Mouse (Mus musculus) E14TG2a.4 (cell line): ENCODE measurements around the gene Acp6.

Experiments used
- CTCF ChIP-seq: conservative IDR thresholded peaks from 2 replicates; pipeline ENCODE4 v1.5.1; 2014; ENCODE audit warnings: low read length
- POU5F1 ChIP-seq: IDR thresholded peaks from 2 replicates; pipeline ENCODE4 v1.6.1; 2014; ENCODE audit warnings: low read length, borderline replicate concordance

DNA sequence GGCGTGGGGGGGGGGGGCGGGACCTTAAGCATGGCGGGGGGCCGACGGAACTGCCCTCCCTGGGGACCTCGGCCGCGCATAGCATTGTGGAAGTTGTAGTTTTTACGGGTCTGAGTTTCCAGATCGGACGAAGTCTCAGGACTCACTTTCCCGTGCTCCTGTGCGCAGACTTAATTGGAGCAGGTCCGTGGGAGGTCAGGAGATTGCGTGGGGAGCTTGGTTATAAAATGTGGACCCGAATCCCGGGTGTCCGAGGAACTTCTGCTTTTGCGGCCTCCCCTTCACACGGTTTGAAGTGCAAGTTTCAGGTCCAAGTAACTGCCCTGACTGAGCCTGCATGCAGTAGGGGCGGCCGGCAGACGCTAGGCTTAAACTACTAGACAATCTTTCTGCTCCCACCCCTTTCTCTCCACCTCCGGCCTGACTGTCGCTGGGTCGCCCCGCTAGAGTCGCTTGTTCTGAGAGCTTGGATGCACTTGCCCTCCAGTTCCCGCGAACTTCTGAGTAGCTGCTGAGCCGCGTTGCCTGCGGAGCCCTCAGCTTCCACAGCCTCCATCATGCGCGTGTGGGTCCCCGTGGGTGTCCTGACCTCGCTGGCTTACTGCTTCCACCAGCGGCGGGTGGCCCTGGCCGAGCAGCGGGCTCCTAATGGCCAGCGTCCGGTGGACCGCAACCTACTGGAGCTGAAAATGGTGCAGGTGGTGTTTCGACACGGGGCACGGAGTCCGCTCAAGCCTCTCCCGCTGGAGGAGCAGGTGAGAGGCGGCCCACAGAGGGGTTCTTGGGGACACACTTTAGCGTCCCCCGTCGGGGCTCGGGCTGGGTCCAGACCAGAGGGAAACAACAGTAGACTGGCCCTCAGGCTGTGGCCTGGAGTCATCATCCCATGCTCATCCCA, at the start of gene Acp6:
- no peak for TF ChIP-seq CTCF
- no peak for TF ChIP-seq POU5F1
